In the genomic region with DNA sequence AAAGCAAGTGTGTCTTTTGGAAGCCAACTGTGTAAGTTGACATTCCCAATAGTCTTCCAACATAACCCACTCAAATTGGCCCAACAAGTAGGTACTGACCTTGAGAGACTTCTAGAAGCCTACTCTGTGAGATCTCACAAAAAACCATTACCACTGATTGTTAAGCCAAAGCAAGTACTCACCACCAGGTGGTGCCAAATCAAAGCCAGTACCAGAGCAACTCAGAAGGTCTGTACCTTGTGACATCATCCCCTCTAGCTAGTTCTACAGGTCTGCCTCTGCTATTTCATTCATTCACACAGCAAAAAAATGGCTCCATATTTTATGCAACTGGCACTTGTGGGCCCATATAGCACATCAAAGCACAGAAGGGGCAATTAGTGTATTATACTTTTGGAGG, we compare ENCODE assay signal across 9 mouse cellular contexts. TPM values are rescaled to one million over a fixed set of nuclear protein-coding genes. Genes with fewer than 3 reads are reported as not detected.
DNase-seq lines count a peak whose midpoint lies in the region; ATAC-seq and TF ChIP-seq lines count a peak whose summit lies in the region.
"Had no signal": no experiment of that assay in that cellular context is flagged by ENCODE, and none has a peak within 500 bp of the region (broad histone marks: within the 10 kb centered on the region; RNA-seq: fewer than 3 reads in every experiment).

No protein-coding gene starts in this region.

- peak; percentile 75 for DNase-seq in kidney, adult 2 months
- DNase-seq in ES-E14 (ENCODE audit: low read depth, low spot score): peak; percentile 72
- DNase-seq in c-Kit-positive CD71-negative TER-119-negative erythroid progenitor cells, embryonic 14.5 days (ENCODE audit: low read depth): peak; percentile 50
- peak; percentile 15 to 16 for DNase-seq in gastrocnemius, adult 8-10 months (ENCODE audit: low spot score in 2 of 2)
- DNase-seq in kidney, postnatal 4 days: peak; percentile 69 to 73
- peak; percentile 76 for DNase-seq in thymus, adult 2 months

- peak; percentile 57 for TF ChIP-seq CTCF in kidney, adult 2 months (conservative IDR thresholded peaks at IDR 0.05; ENCODE audit: insufficient read depth, insufficient read length, low read depth, low read length)
- TF ChIP-seq CTCF in thymus, adult 2 months (IDR thresholded peaks at IDR 0.05; ENCODE audit: borderline replicate concordance, control insufficient read depth, extremely low read depth, insufficient read depth, low read length, poor library complexity): no peak

- H3K4me1 ChIP-seq in kidney, adult 2 months (ENCODE audit: control insufficient read depth, insufficient read depth, low read length): no peaks in the 10 kb centered on the region
- H3K4me1 ChIP-seq in kidney, embryonic 16.5 days (ENCODE audit: insufficient read depth, low read length): no peaks in the 10 kb centered on the region
- no peaks in the 10 kb centered on the region for H3K4me1 ChIP-seq in ES-E14 (ENCODE audit: control insufficient read depth in 2 of 2, insufficient read depth in 2 of 2, low read length in 2 of 2, poor library complexity in 1 of 2)
- H3K4me1 ChIP-seq in thymus, adult 2 months (replicated peaks; ENCODE audit: control insufficient read depth, insufficient read depth, low read length): no peaks in the 10 kb centered on the region

- ATAC-seq in kidney, embryonic 16.5 days (ENCODE audit: low FRiP score, low TSS enrichment): no peak
- ATAC-seq in megakaryocyte progenitor cell, adult 5-6 weeks (replicated peaks; ENCODE audit: poor library complexity): peak; percentile 94

- no peaks in the 10 kb centered on the region for H3K27me3 ChIP-seq in kidney, adult 2 months (replicated peaks; ENCODE audit: control insufficient read depth, insufficient read depth, low read length)
- no peaks in the 10 kb centered on the region for H3K27me3 ChIP-seq in kidney, embryonic 16.5 days (ENCODE audit: insufficient read depth, low read length)
- no peaks in the 10 kb centered on the region for H3K27me3 ChIP-seq in thymus, adult 2 months (ENCODE audit: control insufficient read depth, insufficient read depth, low read length)
- H3K27me3 ChIP-seq: embryonic facial prominence, embryonic 15.5 days had no signal

- in situ Hi-C loops in ES-E14 (cut with MboI; ENCODE audit: low sequenced_read_pairs in 2 of 2, unreplicated experiment in 2 of 2): no loop called here

- no peak for TF ChIP-seq POLR2A in kidney, adult 2 months (IDR thresholded peaks at IDR 0.05; ENCODE audit: low read depth, low read length)
- TF ChIP-seq POLR2A in thymus, adult 2 months (IDR thresholded peaks at IDR 0.05; ENCODE audit: control insufficient read depth, extremely low read depth, insufficient read depth, low read length, poor library complexity): no peak

- no peak overlapping the region for H3K4me3 ChIP-seq in kidney, adult 2 months (ENCODE audit: insufficient read depth, low read depth, low read length)
- H3K4me3 ChIP-seq in kidney, embryonic 16.5 days (ENCODE audit: low read length): no peak overlapping the region
- H3K4me3 ChIP-seq in ES-E14 (ENCODE audit: insufficient read depth in 1 of 2, low read depth in 1 of 2, low read length in 2 of 2, poor library complexity in 1 of 2, severe bottlenecking in 1 of 2): no peak overlapping the region
- no peak overlapping the region for H3K4me3 ChIP-seq in thymus, adult 2 months (ENCODE audit: control insufficient read depth, insufficient read depth, low read length)
- H3K4me3 ChIP-seq: embryonic facial prominence, embryonic 15.5 days had no signal

- H3K9me3 ChIP-seq in kidney, embryonic 16.5 days (ENCODE audit: low read length): no peaks in the 10 kb centered on the region
- no peaks in the 10 kb centered on the region for H3K9me3 ChIP-seq in ES-E14 (ENCODE audit: control insufficient read depth, insufficient read depth, low read depth, low read length)
- H3K9me3 ChIP-seq: embryonic facial prominence, embryonic 15.5 days had no signal

- no peak overlapping the region for H3K27ac ChIP-seq in kidney, adult 2 months (ENCODE audit: insufficient read depth, low read depth, low read length)
- H3K27ac ChIP-seq in kidney, embryonic 16.5 days (ENCODE audit: low read length): no peak overlapping the region
- H3K27ac ChIP-seq in ES-E14 (ENCODE audit: insufficient read depth, low read depth, low read length, poor library complexity, severe bottlenecking): no peak overlapping the region
- H3K27ac ChIP-seq in thymus, adult 2 months (ENCODE audit: control insufficient read depth, insufficient read depth, low read length): no peak overlapping the region
- H3K27ac ChIP-seq: embryonic facial prominence, embryonic 15.5 days had no signal

- no peak overlapping the region for H3K4me2 ChIP-seq in kidney, embryonic 16.5 days (replicated peaks; ENCODE audit: low read depth, low read length)
- H3K4me2 ChIP-seq: embryonic facial prominence, embryonic 15.5 days had no signal

- H3K36me3 ChIP-seq in kidney, adult 2 months (ENCODE audit: control insufficient read depth, insufficient read depth, low read length): no peaks in the 10 kb centered on the region
- no peaks in the 10 kb centered on the region for H3K36me3 ChIP-seq in kidney, embryonic 16.5 days (ENCODE audit: insufficient read depth, low read length)
- no peaks in the 10 kb centered on the region for H3K36me3 ChIP-seq in ES-E14 (ENCODE audit: control insufficient read depth, insufficient read depth, low read length, poor library complexity, severe bottlenecking)
- H3K36me3 ChIP-seq in thymus, adult 2 months (ENCODE audit: control insufficient read depth, insufficient read depth, low read length): no peaks in the 10 kb centered on the region
- H3K36me3 ChIP-seq: embryonic facial prominence, embryonic 15.5 days had no signal

- H3K9ac ChIP-seq in kidney, embryonic 16.5 days (replicated peaks; ENCODE audit: low read length): no peak overlapping the region
- H3K9ac ChIP-seq in ES-E14 (ENCODE audit: insufficient read depth, low read depth, low read length, poor library complexity, severe bottlenecking): no peak overlapping the region
- H3K9ac ChIP-seq: embryonic facial prominence, embryonic 15.5 days had no signal

TF ChIP-seq in ES-E14, 5 proteins besides CTCF, POLR2A, EP300 and RAD21:
- no peak for TF ChIP-seq ZNF384 (IDR thresholded peaks at IDR 0.05; ENCODE audit: low read depth, low read length)
- peak; percentile 49; the same call in 1 of the 2 replicates for TF ChIP-seq ZC3H11A (IDR thresholded peaks at IDR 0.05; ENCODE audit: borderline replicate concordance, low read depth, low read length)
TF ChIP-seq in ES-E14: peak in this region for 1.

RNA-seq across cellular contexts. Expression of a gene that starts 51.6 kb away (rescaled TPM):
- 4.3 and 8.2 TPM in 2 replicates for polyA plus RNA-seq in kidney, adult 2 months (2012; rRNA removed)
- 79.4 and 89.1 TPM in 2 replicates for polyA plus RNA-seq in kidney, embryonic 16.5 days (2015; fragmentation: Nextera tagmentation; extraction: Ambion mirVana)
- 61.5 and 90.5 TPM in 2 replicates for total RNA-seq in ES-E14 (2012; rRNA removed)
- total RNA-seq in gastrocnemius, adult 8-10 months (2022): 10 to 100 TPM; 49.7 to 61.4 (median 53.0) TPM
- total RNA-seq in megakaryocyte progenitor cell, adult 5-6 weeks (2015): 157 and 170 TPM in 2 replicates
- 152 and 154 TPM in 2 replicates for total RNA-seq in megakaryocyte progenitor cell, adult 5-6 weeks (2017)
- polyA plus RNA-seq in thymus, adult 2 months (2012; rRNA removed): 7.7 and 7.8 TPM in 2 replicates

Comparison
In these comparisons a context has a peak if more than half of its experiments do, and no peak if none do; other contexts are left out.
1. DNase-seq: peak in every context shown above with its lines; median percentile 76 in thymus, adult 2 months; 75 in kidney, adult 2 months; 72 in ES-E14; 71 in kidney, postnatal 4 days; 50 in c-Kit-positive CD71-negative TER-119-negative erythroid progenitor cells, embryonic 14.5 days; 16 in gastrocnemius, adult 8-10 months.